Mouse (Mus musculus) cerebellum, adult 11-12 months (tissue): Measurements from ENCODE around the gene Timeless.
"Not testable (repeated sequence)": the region's sequence is repeated elsewhere in the genome, so short reads cannot be mapped to it uniquely, and the experiment has no call there.

Source experiments
- DNase-seq: peaks from one replicate; pipeline ENCODE4 v3.0.0; 2022

Timeless gene

GRCm38 (mm10) chr10:128231697-128232419, at the start of gene Timeless:
Timeless (plus strand) TSS chr10:128232065.
- peak; percentile 84 for DNase-seq

GRCm38 (mm10) chr10:128184296-128184695, 47.6 kb upstream of the Timeless start:
- DNase-seq: no peak

GRCm38 (mm10) chr10:128185277-128185940, 46.5 kb upstream of the Timeless start:
- no peak for DNase-seq

- DNase-seq: peak; percentile 65
Observed at GRCm38 (mm10) chr10:128185959-128186358, 45.9 kb upstream of the Timeless start.

DNA sequence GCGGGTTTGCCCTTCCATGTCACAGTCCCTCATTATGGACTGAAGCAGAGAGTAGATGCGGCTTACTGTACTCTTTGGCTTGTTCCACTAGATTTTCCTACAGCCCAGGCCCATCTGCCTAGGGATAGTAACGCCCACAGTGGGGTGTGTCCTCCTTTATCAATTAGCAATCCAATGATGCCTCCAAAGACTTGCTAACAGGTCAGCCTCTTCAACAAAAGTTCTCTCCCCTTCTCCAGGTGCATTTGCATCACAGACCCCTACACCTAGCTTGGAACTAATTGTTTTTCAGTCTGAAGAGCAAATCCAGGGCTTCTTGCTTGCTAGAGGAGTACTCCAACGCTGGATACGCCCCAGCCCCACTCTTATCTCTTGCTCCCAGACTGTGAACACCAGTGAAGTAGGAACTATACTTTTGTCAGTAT, 44.7 kb upstream of the Timeless start:
- no peak for DNase-seq

DNA sequence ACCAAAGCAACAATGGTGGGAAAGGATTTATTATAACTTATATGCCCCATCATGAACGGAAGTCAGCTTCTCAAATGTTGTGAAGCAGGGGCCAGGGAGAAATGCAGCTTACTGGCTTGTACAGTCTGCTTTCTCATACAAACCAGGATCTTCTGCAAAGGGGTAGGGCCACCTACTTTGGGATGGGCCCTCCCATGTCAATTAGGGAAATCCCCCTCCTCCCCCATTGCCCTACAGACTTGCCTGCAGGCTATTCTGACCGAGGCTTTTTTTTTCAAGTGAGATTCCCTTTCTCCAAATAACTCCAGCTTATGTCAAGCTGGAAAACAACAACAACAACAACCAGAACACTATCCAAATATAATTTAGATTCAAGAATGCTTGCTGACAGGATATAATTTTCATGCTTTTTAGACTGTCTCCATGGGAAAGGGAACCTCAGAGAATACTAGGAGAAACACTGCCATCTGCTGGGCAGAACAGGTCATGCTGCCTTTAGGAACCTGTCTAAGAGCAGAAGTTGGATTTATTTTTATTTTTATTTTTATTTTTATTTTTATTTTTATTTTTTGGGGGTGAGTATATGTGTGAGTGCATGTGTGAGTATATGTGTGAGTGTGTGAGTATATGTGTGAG, 43.5 kb upstream of the Timeless start:
- DNase-seq: no peak

DNA sequence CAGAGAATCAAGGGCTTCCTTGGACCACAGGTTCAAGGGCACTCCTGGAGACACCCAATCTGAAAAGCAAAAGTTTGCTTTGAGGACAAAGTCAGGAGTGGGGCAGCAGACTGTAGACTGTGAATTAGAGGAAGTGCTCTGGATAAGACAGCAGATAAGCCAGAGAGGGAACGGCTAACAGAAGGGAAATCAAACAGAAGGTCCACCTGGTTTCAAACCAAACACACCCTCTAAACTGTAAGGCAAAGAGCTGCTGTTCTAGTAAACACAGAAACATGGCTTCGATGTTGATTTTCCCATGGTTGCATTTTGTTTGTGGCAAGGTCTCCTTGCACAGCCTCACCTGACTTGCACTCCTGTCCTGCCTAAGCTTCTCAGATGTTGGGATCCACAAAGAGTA, 40.4 kb upstream of the Timeless start:
- DNase-seq: no peak

GRCm38 (mm10) chr10:128192030-128192766, 39.7 kb upstream of the Timeless start:
- not testable (repeated sequence) for DNase-seq

- DNase-seq: no peak
Observed at GRCm38 (mm10) chr10:128193113-128193512, 38.8 kb upstream of the Timeless start.

GRCm38 (mm10) chr10:128194024-128194550, 37.8 kb upstream of the Timeless start, which contains the start of gene Gls2:
Gls2 (plus strand) TSS chr10:128194457.
- peak; percentile 99 for DNase-seq

GRCm38 (mm10) chr10:128194551-128195461, 37.1 kb upstream of the Timeless start:
- peak; percentile 75 for DNase-seq

DNA sequence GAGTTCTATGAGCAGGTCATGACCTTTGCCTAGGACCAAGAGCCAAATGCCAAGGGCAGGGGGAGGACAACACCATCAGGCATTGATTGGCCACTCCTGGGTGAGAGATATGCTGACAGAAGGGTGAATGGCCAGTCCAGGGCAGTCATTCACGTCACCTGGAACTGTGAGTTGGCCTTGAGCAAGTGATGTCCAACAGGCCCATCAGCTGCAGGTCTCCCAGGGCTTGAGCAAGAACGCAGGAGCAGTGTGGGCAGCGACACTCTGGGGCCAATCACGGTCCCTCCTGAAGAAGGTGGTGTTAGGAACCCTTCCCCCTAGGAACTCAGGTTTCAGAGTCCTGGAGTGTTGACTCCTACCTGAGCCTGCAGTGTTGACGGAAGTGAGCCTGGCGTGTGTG, 30.0 kb upstream of the Timeless start:
- DNase-seq: no peak

GRCm38 (mm10) chr10:128204941-128205340, 26.9 kb upstream of the Timeless start:
- DNase-seq: no peak

DNA sequence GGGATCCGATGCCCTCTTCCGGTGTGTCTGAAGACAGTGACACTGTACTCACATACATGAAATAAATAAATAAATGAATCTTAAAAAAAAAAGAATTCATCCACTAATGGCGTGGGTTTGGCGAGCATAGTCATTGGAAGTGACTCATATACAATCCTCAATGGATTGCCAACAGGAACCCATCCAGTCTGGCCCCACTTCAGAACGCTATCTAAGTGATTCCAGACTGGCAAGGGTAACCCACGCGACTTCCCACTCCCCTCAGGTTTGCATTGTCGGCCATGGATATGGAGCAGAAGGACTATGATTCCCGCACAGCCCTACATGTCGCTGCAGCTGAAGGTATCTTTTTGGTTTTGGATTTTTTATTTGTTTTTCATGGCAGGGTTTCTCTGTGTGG, 23.5 kb upstream of the Timeless start:
- no peak for DNase-seq

GRCm38 (mm10) chr10:128209311-128210009, 22.4 kb upstream of the Timeless start:
- DNase-seq: no peak

DNA sequence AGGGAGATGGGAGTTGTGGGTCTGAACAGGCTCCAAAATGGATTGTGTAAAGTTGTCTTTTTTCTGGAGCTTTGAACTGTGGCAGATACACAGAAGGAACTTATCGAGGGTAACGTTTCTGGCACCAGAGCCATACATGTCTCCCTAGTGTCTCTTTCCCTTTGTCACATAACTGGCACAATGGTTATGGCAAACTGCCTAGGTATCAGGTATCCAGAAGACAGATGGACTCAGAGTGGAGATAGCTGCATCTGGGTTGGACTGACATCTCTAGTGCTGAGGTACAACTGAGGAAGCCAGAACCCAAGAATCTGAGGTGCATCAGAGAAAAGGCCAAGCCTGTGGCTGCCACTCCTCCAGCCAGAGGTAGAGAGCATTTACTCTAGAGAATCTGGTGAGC, 21.7 kb upstream of the Timeless start:
- DNase-seq: no peak

GRCm38 (mm10) chr10:128210954-128211353, 20.9 kb upstream of the Timeless start:
- no peak for DNase-seq

DNA sequence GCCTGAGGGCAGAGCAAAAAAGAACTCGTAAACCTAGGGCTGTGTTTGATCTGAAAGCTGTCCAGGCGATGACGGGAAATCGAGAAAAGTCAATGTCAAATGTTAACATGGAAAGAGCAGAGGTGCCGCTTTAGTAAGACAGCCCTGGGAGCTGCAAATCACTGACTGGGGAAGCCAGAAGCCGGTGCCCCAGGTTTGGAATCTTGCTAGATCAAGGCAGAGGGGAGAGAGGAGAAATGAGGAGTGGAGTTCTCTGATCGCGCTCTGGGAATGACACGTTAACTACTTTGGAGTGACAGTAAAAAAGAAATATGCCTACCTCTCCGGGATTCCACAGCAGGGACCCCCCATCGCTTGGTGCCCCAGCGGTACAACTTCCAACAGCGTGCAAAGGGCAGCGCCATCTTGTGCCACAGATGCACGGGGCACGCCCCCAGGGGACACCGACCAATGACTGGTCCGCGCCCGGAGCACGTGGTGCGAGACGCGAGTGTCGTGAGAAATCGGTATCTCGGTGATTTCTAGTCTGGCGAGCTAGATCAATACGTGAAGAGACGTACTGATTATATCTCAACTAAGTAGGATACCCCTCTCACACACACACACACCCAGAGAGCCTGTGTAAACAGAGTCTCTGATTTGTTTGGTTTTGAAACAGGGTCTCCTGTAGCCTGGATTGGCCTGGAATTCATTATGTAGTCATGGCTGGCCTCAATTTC, 20.3 kb upstream of the Timeless start, which contains the start of gene Spryd4:
TSS of gene Spryd4 (minus strand) at position 418 of the 719 bp plus-strand sequence.
- DNase-seq: peak; percentile 88

DNA sequence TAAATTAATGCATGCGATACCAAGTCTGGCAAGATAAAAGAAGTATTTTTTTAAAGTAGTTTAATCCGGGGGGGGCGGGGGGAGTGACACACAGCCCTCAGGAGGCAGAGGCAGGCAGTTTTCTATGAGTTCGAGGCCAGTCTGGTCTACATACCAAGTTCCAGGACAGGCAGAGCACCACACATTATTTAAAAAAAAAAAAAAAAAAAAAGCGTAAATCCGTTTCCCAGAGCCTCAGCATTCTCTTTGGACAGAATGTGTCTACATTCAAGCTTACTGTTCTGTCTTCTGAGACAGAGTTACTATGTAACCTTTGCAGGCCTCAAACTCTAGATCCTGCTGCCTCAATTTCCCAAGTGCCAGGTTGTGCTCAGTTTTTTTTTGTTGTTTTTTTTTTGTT, 19.7 kb upstream of the Timeless start:
- DNase-seq: no peak

DNA sequence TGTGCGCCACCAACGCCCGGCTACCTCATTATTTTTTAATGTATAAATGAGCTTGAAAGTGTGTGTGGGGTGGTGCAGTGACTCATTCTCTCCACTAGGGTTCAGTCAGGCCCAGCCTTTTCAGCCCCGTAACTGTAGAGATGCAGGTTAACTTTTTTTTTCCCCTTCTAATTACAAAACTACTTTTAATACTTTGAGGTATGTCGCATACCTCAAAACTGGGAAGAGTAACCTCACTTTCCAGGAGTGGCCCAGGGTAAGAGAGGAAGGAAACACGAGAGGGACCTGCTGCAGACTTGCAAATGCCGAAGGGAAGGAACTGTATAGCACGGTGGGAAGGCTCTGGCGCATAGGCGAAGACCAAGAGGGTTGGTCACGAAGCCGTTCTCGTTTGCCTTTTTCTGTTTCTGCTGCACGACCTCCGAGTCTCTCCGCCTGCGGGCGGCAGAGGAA, 19.0 kb upstream of the Timeless start:
- DNase-seq: peak; percentile 80
